Mouse (Mus musculus) megakaryocyte-erythroid progenitor cell, adult 5 weeks (primary cell): ENCODE data around the gene Zfp628. TPM values are rescaled to one million over a fixed set of nuclear protein-coding genes. Genes with fewer than 3 reads are reported as not detected.

Experiments used
- polyA plus RNA-seq: library from polyadenylated mRNA; stranded (reverse); fragments of >175 nt; gene quantifications from 2 replicates; pipeline ENCODE4 v1.2.3, GENCODE M21; 2012

Zfp628 gene
- polyA plus RNA-seq, result 76.1 and 85.0 TPM in 2 replicates

GRCm38 (mm10) chr7:4915007-4915665 lies at the start of gene Zfp628:
Gene Zfp628, plus strand, starts transcription at chr7:4915217.

DNA sequence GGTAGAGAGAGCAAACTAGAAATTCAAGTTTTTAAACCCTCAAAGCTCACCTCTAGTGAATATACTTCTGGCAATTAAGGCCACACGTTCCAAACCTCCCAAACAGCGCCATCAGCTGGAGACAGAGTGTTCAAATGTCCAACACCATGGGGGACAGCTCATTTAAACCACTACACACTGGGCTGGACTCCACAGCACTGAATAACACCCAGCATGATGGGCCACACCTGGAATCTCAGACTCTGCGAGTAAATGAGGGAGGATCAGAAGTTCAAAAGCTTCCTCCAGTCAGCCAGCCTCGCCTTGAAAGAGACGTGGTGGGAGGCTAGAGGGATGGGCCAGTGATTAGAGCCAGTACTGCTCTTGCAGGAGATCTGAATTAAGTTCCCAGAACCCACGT lies 44.9 kb upstream of the Zfp628 start, which contains the start of gene Isoc2b:
TSS of gene Isoc2b (minus strand) at position 126 of the 400 bp plus-strand sequence.

GRCm38 (mm10) chr7:4876753-4877221 lies 38.2 kb upstream of the Zfp628 start, which contains the start of gene Isoc2a:
Gene Isoc2a, plus strand, starts transcription at chr7:4877153.

DNA sequence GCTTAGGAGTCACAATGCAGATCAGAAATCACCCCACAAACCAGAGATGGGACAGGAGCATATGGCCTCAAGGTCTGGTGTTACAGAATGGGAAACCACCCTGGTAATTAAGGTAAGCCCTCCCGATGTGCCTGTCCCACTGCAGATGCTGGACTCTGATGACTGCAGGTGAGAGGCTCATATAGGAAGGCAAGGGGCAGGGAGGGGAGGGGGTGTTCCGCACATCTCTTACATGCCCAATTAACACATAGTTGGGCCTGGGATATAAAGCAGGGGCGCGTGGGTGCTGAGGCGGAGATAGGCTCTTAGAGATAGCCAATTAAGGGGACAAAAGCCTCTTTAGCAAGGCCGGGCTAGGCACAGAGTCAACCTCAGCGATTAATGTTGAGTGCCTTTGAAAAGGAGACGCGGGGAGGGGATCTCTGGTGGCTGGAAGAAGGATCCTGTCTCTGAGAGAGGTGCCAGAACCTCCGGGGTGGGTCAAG lies 8.5 kb upstream of the Zfp628 start, which contains the start of gene Gm36210:
TSS of gene Gm36210 (minus strand) at position 51 of the 485 bp plus-strand sequence.

GRCm38 (mm10) chr7:4921824-4922482 lies 6.9 kb downstream of the Zfp628 start, which contains the start of gene Nat14:
Gene Nat14, plus strand, starts transcription at chr7:4922028.

DNA sequence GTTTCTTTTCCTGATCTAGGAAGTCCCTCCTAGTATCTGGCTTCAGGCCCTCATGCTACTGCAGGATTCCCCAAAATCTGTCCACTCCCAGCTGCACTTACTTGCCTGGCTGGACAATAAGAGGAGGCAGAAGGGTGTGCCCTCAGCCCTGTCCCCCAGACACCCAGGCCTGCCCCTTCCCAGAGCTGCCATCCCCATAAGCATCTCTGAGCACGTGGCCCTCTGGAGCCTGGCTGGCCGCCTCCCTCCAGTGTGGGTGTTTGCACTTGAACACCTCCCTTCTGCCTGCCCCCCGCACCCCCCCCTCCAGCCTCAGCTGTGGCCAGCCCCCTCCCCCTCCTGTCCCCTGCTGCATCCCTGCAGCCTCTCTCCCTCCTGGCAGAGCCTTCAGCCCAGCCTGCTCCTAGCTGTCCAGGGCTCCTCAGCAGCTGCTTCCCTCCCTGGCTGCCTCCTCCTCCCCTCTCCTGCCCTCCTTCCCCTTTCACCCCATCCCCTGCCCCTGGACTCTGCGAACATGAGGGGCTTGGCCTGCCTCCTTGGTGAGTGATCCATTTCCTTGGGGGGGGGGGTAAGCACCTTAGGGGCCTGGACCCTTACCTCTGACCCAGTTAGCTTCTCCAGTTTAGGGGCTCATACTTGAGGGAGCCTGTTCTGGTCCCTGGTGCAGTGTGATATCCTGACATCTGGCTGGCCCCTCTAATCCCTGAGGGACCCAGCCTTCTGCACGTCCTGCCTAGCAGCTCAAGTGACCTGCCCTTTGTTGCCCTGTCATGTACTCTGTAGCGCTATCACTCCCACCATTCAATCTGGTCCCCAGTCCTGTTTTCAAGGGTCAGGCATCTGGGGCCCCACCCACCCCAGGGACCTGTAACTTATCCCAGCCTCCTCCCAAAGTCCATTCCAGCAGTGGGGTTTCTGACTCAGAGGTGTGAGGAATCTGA lies 10.7 kb downstream of the Zfp628 start, which contains the start of gene Ssc5d:
TSS of gene Ssc5d (plus strand) at position 345 of the 941 bp plus-strand sequence.

DNA sequence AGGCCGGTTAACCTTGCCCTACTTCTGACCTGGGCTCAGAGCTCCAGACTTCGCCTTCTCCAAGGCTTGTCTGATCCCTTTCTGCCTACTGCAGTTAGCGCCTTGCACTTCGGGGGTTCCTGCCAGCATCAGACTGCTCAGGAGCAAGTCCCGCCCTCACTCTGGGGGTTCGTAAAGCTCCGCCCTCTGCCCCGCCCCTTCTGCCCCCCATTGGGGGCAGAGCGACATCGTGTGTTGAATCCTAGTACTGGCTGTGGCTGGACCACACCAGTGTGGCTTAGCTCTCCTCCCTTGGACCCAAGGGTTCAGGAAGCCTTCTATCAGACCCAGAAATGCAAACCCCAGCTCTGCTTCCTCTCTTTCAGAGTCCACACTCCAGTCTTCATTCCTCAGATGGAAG lies 49.3 kb downstream of the Zfp628 start, which contains the start of gene Sbk2:
TSS of gene Sbk2 (minus strand) at position 135 of the 400 bp plus-strand sequence.

DNA sequence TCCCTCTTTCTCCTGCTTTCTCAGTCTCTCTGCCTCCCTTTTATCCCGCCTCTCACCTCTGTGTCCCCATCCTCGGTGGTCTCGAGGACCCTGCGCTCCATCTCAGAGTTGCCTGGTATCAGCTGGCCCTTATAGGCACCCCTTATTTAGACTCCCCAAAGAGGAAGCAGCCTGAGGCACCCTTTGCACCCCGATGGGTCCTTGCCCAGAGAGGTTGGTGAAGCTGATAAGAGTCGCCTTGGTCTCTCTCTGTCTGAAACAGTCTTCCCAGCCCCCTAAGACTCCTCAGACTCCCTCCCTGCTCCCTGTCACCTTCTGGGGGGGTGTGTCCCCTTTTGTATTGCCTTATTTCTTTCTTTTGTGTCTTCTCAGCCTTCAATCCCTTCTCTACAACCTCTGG lies 56.1 kb downstream of the Zfp628 start, which contains the start of gene Sbk3:
TSS of gene Sbk3 (minus strand) at position 101 of the 400 bp plus-strand sequence.

Other genes starting within 250 kb of the Zfp628 start
- 124 and 128 TPM in 2 replicates for gene Hspbp1, start 230.1 kb upstream of the Zfp628 start, polyA plus RNA-seq
- gene Brsk1, start 224.6 kb upstream of the Zfp628 start, polyA plus RNA-seq, result 0.13 and 0.35 TPM in 2 replicates
- gene Tmem150b, start 190.0 kb upstream of the Zfp628 start, polyA plus RNA-seq, result 2.6 and 3.2 TPM in 2 replicates
- gene Kmt5c, start 175.1 kb upstream of the Zfp628 start, polyA plus RNA-seq, result 312 and 341 TPM in 2 replicates
- gene Cox6b2, start 162.1 kb upstream of the Zfp628 start, polyA plus RNA-seq, result 64.2 and 92.5 TPM in 2 replicates
- not detected in 2 replicates for gene Fam71e2, start 143.9 kb upstream of the Zfp628 start, polyA plus RNA-seq
- gene Il11, start 132.4 kb upstream of the Zfp628 start, polyA plus RNA-seq, result 0.10 and 1.1 TPM in 2 replicates
- not detected in 2 replicates for gene Tmem190, start 132.3 kb upstream of the Zfp628 start, polyA plus RNA-seq
- 57.5 and 58.8 TPM in 2 replicates for gene Tmem238, start 125.6 kb upstream of the Zfp628 start, polyA plus RNA-seq
- 10,504 and 11,093 TPM in 2 replicates for gene Rpl28, start 122.3 kb upstream of the Zfp628 start, polyA plus RNA-seq
- 251 TPM in 2 replicates for gene Ube2s, start 102.6 kb upstream of the Zfp628 start, polyA plus RNA-seq
- gene Shisa7, start 70.5 kb upstream of the Zfp628 start, polyA plus RNA-seq, result 0.24 and 0.79 TPM in 2 replicates
- gene Isoc2b, start 45.0 kb upstream of the Zfp628 start, polyA plus RNA-seq, result 7.7 and 11.8 TPM in 2 replicates
- 27.0 and 29.3 TPM in 2 replicates for gene Isoc2a, start 38.1 kb upstream of the Zfp628 start, polyA plus RNA-seq
- 0.09 and 0.28 TPM in 2 replicates for gene Gm36210, start 8.7 kb upstream of the Zfp628 start, polyA plus RNA-seq
- gene Nat14, start 6.8 kb downstream of the Zfp628 start, polyA plus RNA-seq, result 1.3 and 1.9 TPM in 2 replicates
- gene Ssc5d, start 10.6 kb downstream of the Zfp628 start, polyA plus RNA-seq, result 0.08 and 0.10 TPM in 2 replicates
- 0.04 and 0.17 TPM in 2 replicates for gene Sbk2, start 49.2 kb downstream of the Zfp628 start, polyA plus RNA-seq
- not detected in 2 replicates for gene Sbk3, start 56.0 kb downstream of the Zfp628 start, polyA plus RNA-seq
- gene Zfp579, start 80.9 kb downstream of the Zfp628 start, polyA plus RNA-seq, result 53.1 and 73.1 TPM in 2 replicates
- 49.6 and 56.4 TPM in 2 replicates for gene Zfp524, start 99.2 kb downstream of the Zfp628 start, polyA plus RNA-seq
- gene Fiz1, start 99.5 kb downstream of the Zfp628 start, polyA plus RNA-seq, result 55.3 and 63.3 TPM in 2 replicates
- gene Gm44973, start 100.3 kb downstream of the Zfp628 start, polyA plus RNA-seq, result not detected in 2 replicates
- gene Zfp865, start 105.2 kb downstream of the Zfp628 start, polyA plus RNA-seq, result 75.2 and 76.9 TPM in 2 replicates
- 0.83 and 1.2 TPM in 2 replicates for gene Ccdc106, start 105.3 kb downstream of the Zfp628 start, polyA plus RNA-seq
- not detected in 2 replicates for gene 4632433K11Rik, start 118.9 kb downstream of the Zfp628 start, polyA plus RNA-seq
- gene Zfp784, start 123.2 kb downstream of the Zfp628 start, polyA plus RNA-seq, result 1.3 and 2.7 TPM in 2 replicates
- 36.3 and 49.1 TPM in 2 replicates for gene Zfp580, start 136.3 kb downstream of the Zfp628 start, polyA plus RNA-seq
- gene U2af2, start 146.9 kb downstream of the Zfp628 start, polyA plus RNA-seq, result 486 and 623 TPM in 2 replicates
- gene Epn1, start 165.0 kb downstream of the Zfp628 start, polyA plus RNA-seq, result 527 and 560 TPM in 2 replicates
- gene Rfpl4, start 201.7 kb downstream of the Zfp628 start, polyA plus RNA-seq, result not detected in 2 replicates
- 0.11 TPM in 1 of 2 replicates, not detected in the other for gene Rasl2-9, start 210.7 kb downstream of the Zfp628 start, polyA plus RNA-seq
- not detected in 2 replicates for gene Vmn1r55, start 234.5 kb downstream of the Zfp628 start, polyA plus RNA-seq